Mouse (Mus musculus) ES-Bruce4 (cell line): ENCODE data around the gene Fer.

Source experiments
- CTCF ChIP-seq: IDR thresholded peaks from one replicate; pipeline ENCODE4 v1.8.1; 2011; ENCODE audit warnings: low read depth, low read length
- EP300 ChIP-seq: IDR thresholded peaks from 2 replicates; pipeline ENCODE4 v1.6.1; 2011; ENCODE audit warnings: low read depth, low read length; ENCODE audit not compliant: insufficient read depth
- POLR2A ChIP-seq: IDR thresholded peaks from one replicate; pipeline ENCODE4 v1.8.1; 2011; ENCODE audit warnings: low read length; ENCODE audit not compliant: insufficient read depth

DNA sequence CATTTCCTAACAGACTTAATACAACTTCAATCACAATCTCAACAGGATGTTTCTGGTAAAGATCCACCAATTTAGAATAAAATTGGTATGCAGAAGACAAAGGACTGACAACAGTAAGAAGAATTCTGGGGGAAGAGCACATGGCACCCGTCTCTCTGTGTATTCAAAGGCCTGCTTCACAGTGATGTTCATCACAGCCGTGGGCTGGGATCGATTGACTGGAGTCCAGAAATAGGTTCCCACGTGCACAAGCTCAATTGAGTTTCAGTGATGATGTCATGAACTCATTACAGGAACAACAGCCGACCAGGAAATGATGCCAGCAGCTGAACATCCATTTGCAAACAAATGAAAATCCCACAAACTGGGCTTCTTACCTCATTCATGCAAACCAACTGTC, 320.3 kb downstream of the Fer start:
- TF ChIP-seq CTCF (no peak), EP300 (no peak), POLR2A (no peak)
